Mouse (Mus musculus) CH12.LX (cell line): ENCODE measurements around the gene Samd10.

Experiments used
- CHD2 ChIP-seq: IDR thresholded peaks from 2 replicates; pipeline ENCODE4 v1.6.1; 2011; ENCODE audit warnings: low read length, improper control_type of control experiment
- HCFC1 ChIP-seq: IDR thresholded peaks from 2 replicates; pipeline ENCODE4 v1.6.1; 2012; ENCODE audit warnings: low read depth, mild to moderate bottlenecking, inconsistent platforms, low read length, improper control_type of control experiment
- KAT2A ChIP-seq: IDR thresholded peaks from 2 replicates; pipeline ENCODE4 v1.6.1; 2012; ENCODE audit warnings: low read length, improper control_type of control experiment, inconsistent platforms; ENCODE audit not compliant: insufficient replicate concordance
- POLR2A ChIP-seq: IDR thresholded peaks from 2 replicates; pipeline ENCODE4 v1.6.1; 2011; ENCODE audit warnings: low read depth, mild to moderate bottlenecking, improper control_type of control experiment, low read length
- USF1 ChIP-seq: IDR thresholded peaks from 2 replicates; pipeline ENCODE4 v1.6.1; 2014; ENCODE audit warnings: low read depth, mild to moderate bottlenecking, inconsistent platforms, low read length, improper control_type of control experiment

- TF ChIP-seq KAT2A (no peak), CHD2 (no peak), HCFC1 (no peak), USF1 (no peak), POLR2A (no peak)
Observed at GRCm38 (mm10) chr2:181580131-181580772, 18.8 kb downstream of the Samd10 start.
